Mouse (Mus musculus) CD8-positive naive resting alpha-beta T cell, adult 2 months (primary cell): ENCODE results near the gene Prr5l.

Experiments
- DNase-seq, 2 experiments: peaks; one replicate each; pipeline ENCODE4 v3.0.0; 2022; ENCODE audit warnings: low read depth in 2 of 2, low spot score in 2 of 2

Gene Prr5l

GRCm38 (mm10) chr2:101729472-101729871 is 153.4 kb downstream of the Prr5l start:
- DNase-seq = no peak

GRCm38 (mm10) chr2:101727787-101728186 is 155.0 kb downstream of the Prr5l start:
- no peak for DNase-seq

- DNase-seq = no peak
These were observed 159.4 kb downstream of the Prr5l start for GRCm38 (mm10) chr2:101723333-101723881.

GRCm38 (mm10) chr2:101722370-101723332 is 160.2 kb downstream of the Prr5l start:
- DNase-seq = no peak

- DNase-seq = no peak
These were observed 161.0 kb downstream of the Prr5l start for GRCm38 (mm10) chr2:101721835-101722234.

GRCm38 (mm10) chr2:101717162-101717561 is 165.7 kb downstream of the Prr5l start:
- DNase-seq = no peak

- DNase-seq = peak; percentile 13 to 35
These were observed 167.0 kb downstream of the Prr5l start for GRCm38 (mm10) chr2:101715650-101716323.

- no peak for DNase-seq
These were observed 171.2 kb downstream of the Prr5l start for GRCm38 (mm10) chr2:101711608-101712007.

GRCm38 (mm10) chr2:101705941-101706485 is 176.8 kb downstream of the Prr5l start:
- DNase-seq = no peak

- DNase-seq = no peak
These were observed 183.5 kb downstream of the Prr5l start for GRCm38 (mm10) chr2:101699284-101699683.

- DNase-seq = no peak
These were observed 187.2 kb downstream of the Prr5l start for GRCm38 (mm10) chr2:101695584-101695983.

- DNase-seq = peak in 1 of 2 experiments; percentile 8
These were observed 189.1 kb downstream of the Prr5l start for GRCm38 (mm10) chr2:101693577-101694215.

GRCm38 (mm10) chr2:101693043-101693442 is 189.8 kb downstream of the Prr5l start:
- no peak for DNase-seq

GRCm38 (mm10) chr2:101690252-101690827 is 192.5 kb downstream of the Prr5l start:
- DNase-seq = no peak

- no peak for DNase-seq
These were observed 194.8 kb downstream of the Prr5l start for GRCm38 (mm10) chr2:101688011-101688410.

- DNase-seq = no peak
These were observed 198.4 kb downstream of the Prr5l start for GRCm38 (mm10) chr2:101684421-101684820.

GRCm38 (mm10) chr2:101679164-101679784 is 203.6 kb downstream of the Prr5l start:
- DNase-seq = peak; percentile 8 to 36

- DNase-seq = peak; percentile 78 to 81
These were observed 204.4 kb downstream of the Prr5l start, which contains the start of gene Traf6 for GRCm38 (mm10) chr2:101678236-101679021. Gene Traf6, plus strand, starts transcription at chr2:101678429.

- DNase-seq = no peak
These were observed 209.3 kb downstream of the Prr5l start for GRCm38 (mm10) chr2:101673547-101673946.
